Mouse (Mus musculus): ENCODE measurements around the gene Magohb. TPM values are rescaled to one million over a fixed set of nuclear protein-coding genes. Genes with fewer than 3 reads are reported as not detected.
"Not testable (repeated sequence)": the region's sequence is repeated elsewhere in the genome, so short reads cannot be mapped to it uniquely, and the experiment has no call there.

Magohb gene
- 10 to 100 TPM; 13.7 to 16.9 TPM for total RNA-seq (2021)
- long read RNA-seq, transcript Magohb-201 (5 exons, 767 nt) = major isoform, 13 of 15 reads
- long read RNA-seq, partial matches to known transcripts = 1 of 15 reads
- long read RNA-seq, other reads (novel, unspliced or antisense) = 0 of 15 reads

DNA sequence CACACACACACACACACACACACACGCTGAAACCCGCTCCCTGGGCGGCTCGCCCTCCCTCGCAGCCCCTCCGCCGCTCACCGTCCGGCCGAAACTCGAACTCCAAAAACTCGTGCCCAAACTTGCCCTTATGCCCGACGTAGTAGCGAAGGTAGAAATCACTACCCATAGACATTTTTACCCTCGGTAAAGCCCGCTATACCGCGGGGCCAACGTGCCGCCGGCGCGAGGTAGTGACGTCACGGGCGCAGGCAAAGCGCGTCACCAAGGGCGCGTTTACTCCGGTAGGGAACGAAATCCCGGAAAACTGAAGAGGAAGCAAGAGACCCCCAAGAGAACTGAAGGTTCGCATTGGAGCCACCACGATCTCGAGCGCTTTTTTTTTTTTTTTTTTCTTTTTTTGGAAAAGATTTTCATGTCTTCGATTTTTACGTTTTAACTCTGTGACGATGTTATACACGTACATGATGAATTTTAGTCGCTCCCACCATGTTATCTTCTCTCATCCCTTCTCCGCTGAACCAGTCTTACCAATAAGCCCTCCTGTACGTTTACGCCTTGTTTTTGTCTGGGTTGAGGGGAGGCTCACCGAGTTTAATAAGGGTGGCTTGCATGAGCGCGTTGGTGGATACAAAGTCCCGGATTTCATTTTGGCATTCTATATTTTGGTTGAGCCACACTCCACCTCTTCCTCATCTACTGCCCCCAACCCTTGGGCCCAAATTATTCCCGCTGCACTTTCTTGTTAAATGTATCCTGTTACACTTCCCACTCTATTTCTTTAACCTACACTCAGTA lies at the start of gene Magohb:
Gene Magohb, minus strand, starts transcription at position 254 of the 798 bp plus-strand sequence.
- peak; percentile 92 to 93 for DNase-seq (ENCODE audit: low spot score in 2 of 2)

DNA sequence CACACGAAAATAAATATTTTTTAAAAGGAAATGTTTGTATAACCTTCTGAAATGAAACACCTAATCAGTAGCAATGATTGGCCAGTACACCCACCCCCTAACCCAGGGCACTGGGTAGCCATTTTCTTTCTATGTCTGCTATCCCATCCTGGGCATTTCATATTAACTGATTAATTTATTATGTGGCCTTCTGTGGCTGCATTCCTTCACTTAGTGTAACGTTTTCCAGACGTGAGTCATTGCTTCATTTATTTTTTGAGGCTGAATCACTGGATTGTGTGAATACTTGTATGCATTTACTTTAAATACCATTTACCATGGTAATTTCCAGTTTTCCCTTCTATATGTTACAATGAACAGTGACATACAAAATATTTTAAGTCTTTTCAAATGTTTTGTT lies 47.0 kb upstream of the Magohb start:
- no peak for DNase-seq (ENCODE audit: low spot score in 2 of 2)

DNA sequence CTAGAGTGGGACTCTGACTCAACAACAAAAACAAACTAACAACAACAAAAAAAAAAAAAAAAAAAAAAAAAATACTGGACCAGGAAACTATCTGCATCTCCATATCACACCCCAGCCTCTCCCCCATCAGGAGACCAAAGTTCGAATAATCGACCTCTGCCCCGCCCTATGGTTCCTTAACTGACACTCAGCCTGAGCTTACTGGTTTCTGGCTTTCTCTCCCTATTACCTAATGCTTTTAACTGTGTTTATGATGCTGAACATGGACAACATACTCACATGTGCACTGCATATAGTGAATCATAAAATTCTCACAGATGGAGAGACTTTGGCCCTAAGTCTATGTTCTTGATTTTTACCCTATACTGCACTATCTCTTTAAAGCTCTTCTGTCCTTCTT lies 46.3 kb upstream of the Magohb start:
- no peak for DNase-seq (ENCODE audit: low spot score in 2 of 2)

DNA sequence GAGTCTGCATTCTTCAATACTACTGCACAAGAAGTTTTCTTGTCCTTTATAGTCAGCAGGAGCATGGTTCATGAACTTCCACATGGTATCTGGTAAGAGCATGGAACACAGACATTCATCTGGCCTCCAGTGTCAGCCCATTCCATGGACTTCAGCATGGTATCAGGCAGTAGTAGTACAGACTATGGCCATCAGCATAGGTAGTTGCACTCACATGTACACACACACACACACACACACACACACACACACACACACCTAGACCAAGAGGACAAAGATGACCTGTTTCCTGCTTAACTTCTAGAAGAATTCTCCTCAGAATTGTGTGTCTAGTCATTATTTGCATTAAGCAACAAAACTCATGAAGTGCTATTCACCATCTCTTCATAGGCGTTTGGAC lies 45.7 kb upstream of the Magohb start:
- no peak for DNase-seq (ENCODE audit: low spot score in 2 of 2)

DNA sequence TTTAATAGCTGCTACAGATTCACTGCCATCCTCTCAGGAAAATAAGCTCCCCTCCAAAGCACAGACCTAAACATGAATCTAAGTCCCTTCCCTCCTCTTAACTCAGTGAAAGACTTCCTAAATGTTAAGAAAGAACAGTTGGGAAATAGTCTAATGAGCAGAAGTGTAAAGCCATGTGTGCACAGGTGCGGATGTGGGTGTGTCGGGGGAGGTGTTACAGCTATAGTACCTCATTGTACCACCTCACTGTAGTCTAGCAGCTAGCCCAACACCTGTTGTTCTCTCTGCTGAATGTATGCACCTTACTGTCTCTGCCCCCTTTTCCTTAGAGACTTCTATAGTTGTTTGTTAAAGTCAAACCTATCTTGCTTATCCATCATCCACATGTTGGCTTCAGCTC lies 34.0 kb upstream of the Magohb start:
- no peak for DNase-seq (ENCODE audit: low spot score in 2 of 2)

DNA sequence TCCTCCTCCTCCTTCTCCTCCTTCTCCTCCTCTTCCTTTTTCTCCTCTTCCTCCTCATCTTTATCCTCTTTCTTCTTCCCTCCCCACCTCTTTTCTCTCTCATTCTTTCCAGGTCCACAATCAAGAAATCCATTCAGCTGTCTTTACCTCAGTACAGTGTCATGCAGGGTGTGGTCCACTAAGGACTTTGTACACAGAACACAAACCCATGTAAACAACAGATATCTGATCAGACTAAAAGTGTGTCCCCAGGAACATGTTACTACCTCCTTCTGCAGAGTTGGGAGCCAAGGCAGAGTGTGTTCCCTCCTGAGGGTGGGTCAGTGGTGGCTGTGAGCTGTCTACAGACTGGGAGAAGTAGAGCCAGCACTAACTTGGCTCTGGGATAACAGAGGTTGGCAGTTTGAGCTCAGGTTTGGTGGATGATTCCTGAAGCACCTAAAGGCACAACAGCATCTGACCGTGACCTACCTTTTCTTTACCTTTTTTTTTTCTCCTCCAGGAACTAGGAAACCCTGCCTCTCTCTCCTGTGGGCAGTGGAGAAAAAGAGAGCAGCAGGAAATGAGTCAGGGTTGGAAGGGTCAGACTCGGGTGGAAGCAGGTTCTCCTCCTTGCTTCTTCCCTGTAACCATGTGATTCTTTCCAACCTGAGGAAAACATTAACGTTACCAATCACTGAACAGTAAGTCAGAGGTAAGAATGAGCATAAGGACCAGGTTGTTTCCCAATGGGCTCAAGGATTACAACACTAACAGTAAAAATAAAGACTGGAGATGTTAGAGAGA lies 29.0 kb upstream of the Magohb start:
- DNase-seq (ENCODE audit: low spot score in 2 of 2) = no peak

DNA sequence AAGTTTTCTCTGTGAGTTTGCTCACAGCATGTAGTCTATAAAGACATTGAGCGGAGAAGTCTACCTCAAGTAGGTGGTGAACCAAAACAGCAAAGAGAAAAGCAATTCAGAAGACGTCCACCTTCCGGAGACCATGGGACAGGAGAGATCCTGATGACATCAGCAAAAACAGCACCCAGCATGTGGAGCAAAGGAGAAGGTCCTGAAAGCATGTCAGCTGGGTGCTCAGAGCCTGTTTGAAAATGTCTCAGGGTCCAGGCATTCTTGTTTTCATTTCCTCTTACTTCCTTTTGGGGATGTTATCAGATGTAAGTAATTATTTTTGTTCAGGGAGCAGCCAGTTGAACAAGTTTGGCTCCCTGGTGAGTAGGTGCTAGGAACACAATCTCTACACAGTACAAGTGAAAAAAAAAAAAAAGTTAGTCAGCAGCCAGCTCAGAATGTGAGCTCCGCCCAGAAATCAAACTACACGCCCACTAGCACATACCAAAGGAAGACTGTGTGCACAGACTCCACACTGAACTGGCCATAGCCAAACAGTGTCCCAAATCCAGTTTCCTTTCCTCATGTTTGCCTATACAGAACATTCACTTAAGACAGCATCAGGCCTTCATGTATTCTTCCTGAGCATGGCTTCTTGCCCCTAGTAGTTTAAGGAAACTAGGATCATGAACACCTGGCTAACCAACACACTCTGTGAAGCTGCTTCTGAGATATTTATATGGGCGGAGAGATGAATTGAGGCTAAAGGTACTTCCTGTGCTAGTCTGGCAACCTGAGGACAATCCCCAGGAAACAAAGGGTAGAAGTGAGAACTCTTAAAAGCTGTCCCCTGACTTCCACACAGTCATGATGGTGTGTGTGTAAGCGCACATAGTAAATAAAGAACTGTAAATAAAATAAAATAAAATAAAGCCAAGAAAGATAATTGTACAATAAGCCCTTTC lies 23.4 kb upstream of the Magohb start:
- DNase-seq (ENCODE audit: low spot score in 2 of 2) = no peak

DNA sequence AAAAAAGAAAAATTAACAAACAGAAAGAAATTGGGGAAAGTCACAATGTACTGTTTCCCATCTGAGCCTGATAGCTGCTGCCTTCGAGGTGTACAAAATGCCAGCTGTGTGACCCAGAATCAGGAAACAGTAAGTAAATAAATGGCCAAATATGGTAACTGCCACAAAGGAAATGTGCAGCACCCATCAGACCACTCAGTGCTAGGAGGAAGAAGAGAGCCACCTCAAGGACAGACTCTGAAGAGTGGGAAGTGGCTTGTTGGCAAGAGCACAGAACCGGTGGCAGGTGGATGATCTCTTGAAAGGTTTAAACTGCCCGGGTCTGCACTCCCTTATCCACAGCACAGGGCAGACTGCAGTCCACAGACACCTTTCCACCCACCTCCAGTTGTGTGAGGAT lies 15.0 kb upstream of the Magohb start:
- no peak for DNase-seq (ENCODE audit: low spot score in 2 of 2)

DNA sequence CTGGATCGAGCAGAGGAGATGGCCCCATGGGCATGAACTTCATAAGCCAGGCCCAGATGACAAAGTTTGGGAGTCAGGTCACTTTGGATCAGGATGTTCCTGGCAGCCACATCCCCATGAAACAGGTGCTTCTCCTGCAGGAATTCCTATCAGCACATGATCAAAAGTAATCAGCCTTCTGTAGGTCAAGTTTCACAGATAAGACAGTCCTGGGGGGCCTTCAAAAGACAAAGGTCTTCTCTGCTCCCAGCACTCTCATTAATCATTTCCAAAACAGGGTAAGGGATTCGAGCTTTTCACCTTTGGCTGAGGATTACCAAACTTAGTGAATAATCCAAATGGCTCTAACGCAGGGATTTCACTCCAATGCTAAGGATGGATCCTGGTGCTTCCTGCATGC lies 11.7 kb upstream of the Magohb start:
- no peak for DNase-seq (ENCODE audit: low spot score in 2 of 2)

DNA sequence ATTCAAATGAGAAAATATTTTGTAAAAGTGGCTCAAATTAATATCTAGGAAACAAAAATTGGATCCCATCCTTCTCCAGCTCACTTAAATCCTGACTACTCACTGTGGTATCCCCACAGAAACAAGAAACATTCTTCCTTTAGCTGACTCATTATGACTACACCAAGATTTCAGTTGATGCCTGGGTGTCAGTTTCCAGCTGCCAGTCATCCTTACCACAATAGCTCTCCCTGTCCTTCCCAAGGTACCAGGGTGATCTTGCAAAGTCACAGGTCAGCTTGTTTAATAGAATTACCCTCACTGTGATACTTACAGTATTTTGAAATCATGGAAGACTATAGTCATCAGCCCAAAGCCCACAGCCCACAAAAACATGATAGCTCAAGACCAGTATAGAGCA lies 5.5 kb upstream of the Magohb start:
- no peak for DNase-seq (ENCODE audit: low spot score in 2 of 2)

DNA sequence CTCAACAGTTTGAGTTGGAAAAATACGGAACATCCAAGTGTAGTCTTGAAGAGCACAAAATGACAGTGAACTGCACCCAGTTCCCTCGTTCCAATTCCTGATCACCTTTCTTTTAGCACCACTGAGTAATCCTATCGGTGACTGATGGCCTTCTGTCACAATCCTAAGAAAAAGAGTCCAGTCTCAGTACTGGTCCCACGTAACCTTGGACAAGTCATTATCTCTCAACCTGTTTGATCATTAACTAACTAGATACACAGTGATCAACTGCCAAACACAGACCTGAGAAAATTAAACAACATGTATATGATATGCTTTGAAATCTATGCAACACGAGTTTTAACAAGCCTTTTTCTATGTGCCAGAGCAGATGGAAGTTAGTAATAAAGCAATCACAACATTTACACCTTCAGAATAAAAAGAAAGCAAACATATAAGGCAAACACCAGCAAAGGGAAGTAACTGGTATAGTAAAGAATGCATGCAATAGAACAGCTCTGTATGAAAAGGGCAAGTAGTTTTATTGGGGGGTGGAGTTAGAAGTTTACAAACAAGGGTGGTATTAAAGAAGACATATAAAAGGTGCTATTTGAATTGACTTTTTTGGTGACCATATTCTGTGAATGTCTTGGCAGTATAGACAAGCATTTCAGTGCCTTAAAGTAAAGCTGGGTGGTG lies 1.5 kb upstream of the Magohb start:
- DNase-seq (ENCODE audit: low spot score in 2 of 2) = no peak

DNA sequence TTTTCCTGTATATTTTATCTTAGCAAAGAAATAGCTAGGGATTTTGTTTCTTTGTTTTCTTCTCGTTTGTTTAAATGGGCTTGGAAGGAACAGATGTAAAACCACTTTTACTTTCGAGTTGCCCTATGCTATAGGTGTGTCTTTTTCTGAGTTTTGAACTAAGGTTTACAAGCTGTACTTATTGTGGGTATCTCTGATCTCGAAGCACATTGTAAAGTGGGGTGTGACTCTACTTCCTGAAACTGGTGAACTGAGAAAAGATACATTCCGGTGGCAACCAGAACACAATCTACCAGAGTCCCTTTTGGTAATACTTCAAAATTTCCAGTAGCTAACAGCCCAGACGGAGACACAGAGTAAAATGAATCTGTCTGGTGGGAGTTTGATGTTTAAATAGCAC lies 872 bp upstream of the Magohb start:
- no peak for DNase-seq (ENCODE audit: low spot score in 2 of 2)

DNA sequence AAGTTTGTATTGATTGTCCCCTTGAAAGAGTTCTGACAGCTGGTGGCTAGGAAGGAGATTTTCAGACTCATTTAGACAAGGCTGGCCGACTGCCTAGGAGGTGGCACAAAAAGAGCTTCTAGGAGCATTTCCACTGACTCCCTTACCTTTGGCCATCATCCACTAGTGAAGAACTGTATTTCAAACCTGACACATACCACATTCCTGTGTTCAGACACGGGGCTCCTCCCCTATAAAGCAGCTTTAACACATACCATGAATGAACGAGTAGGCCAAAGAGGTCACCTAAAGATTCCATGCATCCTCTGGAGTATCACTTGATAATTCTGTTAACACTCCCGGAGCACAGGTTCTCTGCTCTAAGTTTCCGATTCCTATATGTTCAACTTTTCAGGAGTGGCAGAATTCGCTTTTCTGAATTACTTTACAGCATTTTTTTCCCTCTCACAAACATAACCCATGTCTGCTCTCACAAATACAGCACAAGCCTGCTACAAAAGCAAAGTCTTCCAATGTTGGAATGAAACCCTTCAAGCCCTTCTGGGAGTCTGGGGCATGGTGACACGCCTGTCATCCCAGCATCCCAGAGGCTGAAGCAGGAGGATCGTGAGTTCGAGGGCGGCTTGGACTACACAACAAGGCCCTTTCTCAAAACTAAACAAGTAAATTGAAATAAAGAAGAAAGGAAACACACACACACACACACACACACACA lies 611 bp downstream of the Magohb start:
- peak in 1 of 2 experiments; percentile 4 for DNase-seq (ENCODE audit: low spot score in 2 of 2)

DNA sequence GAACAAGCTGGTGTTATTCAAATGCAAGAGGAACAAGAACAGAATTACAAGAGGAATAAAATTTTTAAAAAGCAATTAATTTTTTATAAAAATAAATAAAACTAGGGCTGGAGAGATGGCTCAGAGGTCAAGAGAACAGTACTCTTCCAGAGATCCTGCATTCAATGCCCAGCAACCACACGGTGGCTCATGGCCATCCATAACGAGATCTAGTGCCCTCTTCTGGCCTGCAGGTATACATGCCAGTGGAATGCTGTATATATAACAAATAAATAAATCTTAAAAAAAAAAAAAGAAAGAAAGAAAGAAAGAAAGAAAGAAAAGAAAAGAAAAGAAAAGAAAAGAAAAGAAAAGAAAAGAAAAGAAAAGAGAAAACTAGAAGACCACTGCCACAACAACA lies 2.6 kb downstream of the Magohb start:
- DNase-seq (ENCODE audit: low spot score in 2 of 2) = peak; percentile 27 to 29

DNA sequence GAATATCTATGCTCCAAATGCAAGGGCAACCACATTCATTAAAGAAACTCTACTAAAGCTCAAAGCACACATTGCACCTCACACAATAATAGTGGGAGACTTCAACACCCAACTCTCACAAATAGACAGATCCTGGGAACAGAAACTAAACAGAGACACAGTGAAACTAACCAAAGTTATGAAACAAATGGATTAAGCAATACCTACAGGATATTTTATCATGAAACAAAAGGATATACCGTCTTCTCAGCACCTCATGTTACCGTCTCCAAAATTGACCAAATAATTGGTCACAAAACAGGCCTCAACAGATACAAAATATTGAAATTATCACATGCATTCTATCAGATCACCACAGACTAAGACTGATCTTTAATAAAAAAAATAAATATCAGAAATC lies 14.9 kb downstream of the Magohb start:
- DNase-seq (ENCODE audit: low spot score in 2 of 2) = not testable (repeated sequence)

DNA sequence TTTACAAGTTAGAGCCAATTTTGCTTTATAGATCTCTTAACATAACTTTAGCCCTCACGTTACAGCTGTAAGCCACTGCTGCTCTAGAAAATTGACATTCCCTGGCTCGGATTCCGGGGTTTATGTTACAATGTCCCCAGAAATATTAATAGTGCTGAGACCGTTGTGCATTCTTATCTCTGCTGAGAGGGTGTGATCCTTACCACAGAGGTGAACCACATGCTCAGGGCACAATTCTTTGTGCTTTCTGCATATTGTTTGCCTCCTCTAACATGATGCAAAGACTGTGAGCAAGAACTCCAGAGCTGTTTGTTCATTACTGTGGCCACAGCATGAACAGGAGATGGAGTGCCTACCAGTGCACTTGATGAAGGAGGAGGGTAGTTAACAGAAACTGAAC lies 16.4 kb downstream of the Magohb start:
- DNase-seq (ENCODE audit: low spot score in 2 of 2) = no peak

DNA sequence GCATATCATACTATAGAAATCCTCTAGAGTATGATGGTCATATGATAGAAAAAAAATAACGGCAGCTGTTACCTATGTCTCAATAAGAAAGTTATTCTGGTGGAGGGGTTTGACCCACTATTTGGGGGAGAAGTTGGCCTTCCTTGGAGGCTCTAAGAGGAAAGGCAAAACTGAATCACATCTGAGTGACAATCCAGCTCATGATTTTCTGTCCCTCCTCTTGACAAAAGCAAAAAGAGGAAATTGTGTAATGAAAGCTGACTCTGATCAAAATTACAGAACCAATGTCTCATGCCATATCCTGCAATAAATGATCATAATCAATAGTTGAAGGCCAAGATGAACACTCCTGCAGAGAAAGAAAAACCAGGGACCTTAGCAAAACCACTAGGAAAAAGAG lies 20.7 kb downstream of the Magohb start:
- DNase-seq (ENCODE audit: low spot score in 2 of 2) = no peak

DNA sequence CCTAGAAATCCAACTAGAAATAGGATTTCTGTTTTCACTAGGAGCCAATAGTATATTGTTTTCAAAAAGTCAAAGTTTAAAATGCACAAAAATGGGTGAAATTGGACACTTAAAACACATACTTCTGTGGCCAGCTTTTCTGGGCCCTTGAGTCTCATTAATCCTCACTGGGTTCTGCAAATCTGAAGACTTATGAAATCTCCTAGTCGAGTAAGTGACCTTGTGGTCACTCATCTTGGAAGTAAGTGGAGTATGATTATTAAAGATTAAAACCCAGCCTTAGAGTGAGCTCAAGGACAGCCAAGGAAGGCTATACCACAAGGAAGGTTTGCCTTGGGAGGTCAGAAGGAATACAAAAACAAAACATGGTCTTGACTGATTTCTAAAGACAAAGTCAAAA lies 22.7 kb downstream of the Magohb start:
- DNase-seq (ENCODE audit: low spot score in 2 of 2) = no peak

DNA sequence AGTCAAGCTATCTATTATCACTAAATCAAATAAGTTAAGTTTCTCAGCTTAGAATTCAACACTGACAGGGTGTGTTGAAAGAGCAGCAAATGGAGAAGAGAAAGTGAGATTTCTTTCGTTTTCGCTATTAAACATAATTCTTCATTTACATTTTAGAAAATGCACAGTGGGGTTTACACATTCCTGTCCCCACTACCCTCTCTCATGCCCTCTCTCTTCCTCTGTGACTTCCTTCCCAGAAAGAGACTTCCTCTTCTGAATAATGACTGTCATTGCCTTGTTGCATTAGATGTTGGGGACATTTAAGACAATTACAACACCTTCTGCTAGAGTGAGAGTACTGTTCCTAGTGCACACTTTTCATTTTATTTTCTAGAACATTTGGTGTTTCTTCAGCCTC lies 23.4 kb downstream of the Magohb start:
- DNase-seq (ENCODE audit: low spot score in 2 of 2) = no peak

DNA sequence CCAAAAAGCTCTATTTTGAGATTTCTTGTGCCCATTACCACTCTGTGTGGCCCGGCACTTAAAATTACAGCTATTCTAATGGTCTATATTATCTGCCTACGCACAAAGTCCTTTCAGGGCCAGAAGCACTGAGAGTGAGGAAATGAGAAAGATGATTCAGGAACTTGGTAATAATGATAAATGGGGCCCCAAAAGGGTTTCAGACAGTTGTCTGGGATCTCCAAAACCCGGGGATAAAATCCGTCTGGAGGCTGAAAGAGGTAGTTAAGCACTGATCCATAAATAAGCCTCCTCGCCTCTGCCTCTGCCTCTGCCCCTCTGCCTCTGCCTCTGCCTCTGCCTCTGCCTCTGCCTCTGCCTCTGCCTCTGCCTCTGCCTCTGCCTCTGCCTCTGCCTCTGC lies 28.9 kb downstream of the Magohb start:
- DNase-seq (ENCODE audit: low spot score in 2 of 2) = no peak

Measured in layer of hippocampus, postnatal 10 days (tissue).